Mouse (Mus musculus) stomach, postnatal 0 days (tissue): ENCODE data around the gene Smc5. TPM values are rescaled to one million over a fixed set of nuclear protein-coding genes. Genes with fewer than 3 reads are reported as not detected.

Source experiments
- ATAC-seq: fragments of 200-750 bp; cut with Nextera tagmentation; 2 replicates; pipeline ENCODE4 v1.8.0; 2017; ENCODE audit not compliant: low FRiP score, low TSS enrichment
- DNase-seq: peaks from one replicate; pipeline ENCODE4 v3.0.0-alpha.2; 2016; ENCODE audit warnings: low spot score
- H3K27ac ChIP-seq: fragments of 300-500 bp; sonication (generic); replicated peaks from 2 replicates; pipeline ENCODE4 v1.5.1; 2014; ENCODE audit warnings: mild to moderate bottlenecking, control low read depth
- H3K27me3 ChIP-seq: fragments of 300-500 bp; sonication (generic); 2 replicates; pipeline ENCODE4 v1.6.1; 2014; ENCODE audit warnings: low read length; ENCODE audit not compliant: control insufficient read depth, insufficient read depth
- H3K36me3 ChIP-seq: fragments of 300-500 bp; sonication (generic); 2 replicates; pipeline ENCODE4 v1.6.1; 2014; ENCODE audit warnings: low read length, mixed read lengths; ENCODE audit not compliant: control insufficient read depth, insufficient read depth
- H3K4me1 ChIP-seq: fragments of 300-500 bp; sonication (generic); replicated peaks from 2 replicates; pipeline ENCODE4 v1.6.1; 2014; ENCODE audit warnings: antibody characterized with exemption; ENCODE audit not compliant: control insufficient read depth, insufficient read depth
- H3K4me2 ChIP-seq: fragments of 300-500 bp; sonication (generic); replicated peaks from 2 replicates; pipeline ENCODE4 v1.6.1; 2014; ENCODE audit warnings: low read depth, mild to moderate bottlenecking, control low read depth, moderate library complexity
- H3K4me3 ChIP-seq: fragments of 300-500 bp; sonication (generic); 2 replicates; pipeline ENCODE4 v1.5.1; 2014; ENCODE audit warnings: low read depth, low read length, control low read depth
- H3K9ac ChIP-seq: fragments of 300-500 bp; sonication (generic); 2 replicates; pipeline ENCODE4 v1.6.1; 2014; ENCODE audit warnings: mild to moderate bottlenecking, low read length, control low read depth, mixed read lengths
- H3K9me3 ChIP-seq: fragments of 300-500 bp; sonication (generic); 2 replicates; pipeline ENCODE4 v1.6.1; 2016; ENCODE audit warnings: low read length; ENCODE audit not compliant: control insufficient read depth
- CTCF ChIP-seq: IDR thresholded peaks from 2 replicates; pipeline ENCODE4 v1.5.1; 2016; ENCODE audit warnings: antibody characterized with exemption, low read depth, mild to moderate bottlenecking, moderate library complexity
- EP300 ChIP-seq: optimal IDR thresholded peaks from 2 replicates; pipeline ENCODE3; 2016; ENCODE audit warnings: antibody characterized with exemption
- WGBS: fragments of 180-500 bp; shearing (Covaris S2); extraction: QIAGEN DNeasy Blood & Tissue Kit; methylation state at CpG from one replicate; pipeline ENCODE4 v1.1.7; 2014; 5-methylcytosine and 5-hydroxymethylcytosine counted together
- polyA plus RNA-seq: library from polyadenylated mRNA; unstranded; fragments of >200 nt; fragmentation: Nextera tagmentation; extraction: Ambion mirVana; gene quantifications from 2 replicates; pipeline ENCODE4 v1.2.1, GENCODE M21; 2015

Smc5 gene
- polyA plus RNA-seq: 7.7 and 8.3 TPM in 2 replicates

GRCm38 (mm10) chr19:23273355-23274053 is at the start of gene Smc5:
Gene Smc5 (minus strand): TSS chr19:23273897.
- H3K9ac ChIP-seq: peak within 1 kb of the TSS; percentile 92
- ATAC-seq: peak; percentile 98
- WGBS: 0% methylated on average over 57 of the region's 69 CpGs

DNA sequence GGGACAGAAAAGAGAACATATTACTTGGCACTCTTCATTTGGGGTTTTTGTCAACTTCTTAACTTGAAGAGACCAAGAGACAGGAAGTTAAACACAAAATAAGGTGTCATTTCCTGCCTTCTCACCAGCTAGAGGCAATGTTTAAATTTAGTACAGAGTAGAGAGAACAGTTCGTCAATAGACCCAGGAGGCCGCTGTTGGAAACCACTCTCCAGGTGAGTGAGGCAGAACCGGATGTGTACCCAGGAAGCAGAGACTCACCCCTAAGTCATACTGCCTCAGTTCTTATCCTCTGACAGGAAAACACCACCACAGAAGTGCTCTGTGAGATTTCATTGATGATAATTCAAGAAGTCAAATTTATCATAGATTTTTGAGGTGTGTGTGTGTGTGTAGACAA is 49.4 kb upstream of the Smc5 start:
- H3K36me3 ChIP-seq: no peaks in the 10 kb centered on the region
- no peak overlapping the region for H3K4me3 ChIP-seq
- no peaks in the 10 kb centered on the region; the same call in 1 of the 2 replicates for H3K4me1 ChIP-seq
- H3K4me2 ChIP-seq: no peak overlapping the region
- DNase-seq: no peak
- no peak for ATAC-seq
- no peaks in the 10 kb centered on the region for H3K9me3 ChIP-seq
- 75% methylated on average over 3 of the region's 3 CpGs for WGBS
- H3K27me3 ChIP-seq: no peaks in the 10 kb centered on the region
- no peak overlapping the region for H3K9ac ChIP-seq
- no peak for TF ChIP-seq CTCF
- TF ChIP-seq EP300: no peak
- no peak overlapping the region for H3K27ac ChIP-seq

More at GRCm38 (mm10) chr19:23273355-23274053, at the start of gene Smc5:
- Histone ChIP-seq H3K4me2 (peak within 1 kb of the TSS; percentile 72), H3K4me1 (peaks cover 5% of the 10 kb centered on the region), H3K27ac (peak within 1 kb of the TSS; percentile 69), H3K27me3 (no peaks in the 10 kb centered on the region), H3K4me3 (peak within 1 kb of the TSS; percentile 87), H3K36me3 (0 out of 2 replicates have a peak, but pooled peaks cover 2% of the 10 kb centered on the region), H3K9me3 (no peaks in the 10 kb centered on the region)
- peak; percentile 92 for DNase-seq
- TF ChIP-seq EP300: no peak
- TF ChIP-seq CTCF: no peak

- Histone ChIP-seq H3K4me2 (no peak overlapping the region), H3K27ac (no peak overlapping the region), H3K9ac (no peak overlapping the region), H3K36me3 (no peaks in the 10 kb centered on the region), H3K4me3 (no peak overlapping the region), H3K27me3 (no peaks in the 10 kb centered on the region), H3K4me1 (no peaks in the 10 kb centered on the region), H3K9me3 (no peaks in the 10 kb centered on the region)
- TF ChIP-seq EP300: no peak
- no peak for TF ChIP-seq CTCF
- 85% methylated on average over 5 of the region's 5 CpGs for WGBS
- ATAC-seq (no peak), DNase-seq (no peak)
These were observed 44.3 kb upstream of the Smc5 start for GRCm38 (mm10) chr19:23317989-23318358.

DNA sequence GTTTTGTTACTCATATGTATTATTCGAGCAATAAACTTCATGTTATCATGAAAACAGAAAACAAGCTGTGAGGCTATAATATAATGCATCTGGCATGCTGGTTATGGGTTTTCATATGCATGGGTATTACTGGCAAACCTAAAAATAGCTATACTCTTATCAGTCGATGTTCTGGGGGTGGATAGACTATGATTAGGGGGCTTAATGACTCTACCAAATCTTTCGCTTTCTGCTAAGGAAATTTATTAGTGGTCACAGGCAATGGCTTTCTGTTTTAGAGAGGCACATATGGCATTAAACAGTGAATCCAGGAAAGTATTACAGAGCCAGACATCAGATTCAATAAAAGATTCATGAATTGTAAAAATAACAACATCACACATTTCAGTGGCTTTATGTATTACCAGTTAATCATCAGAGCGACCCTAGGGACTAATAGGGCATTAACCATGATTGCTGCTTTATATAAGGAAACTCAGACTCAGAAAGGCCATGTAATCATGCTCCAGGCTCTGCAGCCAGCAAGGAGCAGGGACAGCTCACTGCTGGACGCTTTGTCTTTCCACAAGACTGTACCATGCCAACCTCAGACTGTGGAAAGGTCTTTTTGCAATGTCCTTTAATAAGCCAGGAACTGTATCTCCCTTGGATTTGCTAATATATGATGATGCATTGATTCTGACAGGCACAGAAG is 43.7 kb upstream of the Smc5 start:
- H3K4me1 ChIP-seq: no peaks in the 10 kb centered on the region
- H3K36me3 ChIP-seq: no peaks in the 10 kb centered on the region
- H3K27ac ChIP-seq: no peak overlapping the region
- H3K27me3 ChIP-seq: no peaks in the 10 kb centered on the region
- H3K4me3 ChIP-seq: no peak overlapping the region
- 74% methylated on average over 5 of the region's 5 CpGs for WGBS
- ATAC-seq: no peak
- TF ChIP-seq EP300 (no peak), CTCF (no peak)
- H3K4me2 ChIP-seq: no peak overlapping the region
- H3K9me3 ChIP-seq: no peaks in the 10 kb centered on the region
- H3K9ac ChIP-seq: no peak overlapping the region
- no peak for DNase-seq

GRCm38 (mm10) chr19:23316851-23317250 is 43.2 kb upstream of the Smc5 start:
- DNase-seq: no peak
- Histone ChIP-seq H3K27ac (no peak overlapping the region), H3K4me2 (no peak overlapping the region), H3K4me3 (no peak overlapping the region), H3K9ac (no peak overlapping the region), H3K27me3 (no peaks in the 10 kb centered on the region), H3K9me3 (no peaks in the 10 kb centered on the region), H3K36me3 (no peaks in the 10 kb centered on the region), H3K4me1 (no peaks in the 10 kb centered on the region)
- ATAC-seq: no peak
- TF ChIP-seq EP300: no peak
- TF ChIP-seq CTCF: no peak
- 90% methylated on average over 5 of the region's 5 CpGs for WGBS

- Histone ChIP-seq H3K4me3 (no peak overlapping the region), H3K36me3 (no peaks in the 10 kb centered on the region), H3K9ac (no peak overlapping the region), H3K4me1 (no peaks in the 10 kb centered on the region), H3K27me3 (no peaks in the 10 kb centered on the region), H3K27ac (no peak overlapping the region), H3K9me3 (no peaks in the 10 kb centered on the region), H3K4me2 (no peak overlapping the region)
- no peak for TF ChIP-seq EP300
- peak; percentile 54 for TF ChIP-seq CTCF
- DNase-seq (no peak), ATAC-seq (no peak)
- WGBS: 82% methylated on average over 2 of the region's 2 CpGs
These were observed 36.3 kb upstream of the Smc5 start for GRCm38 (mm10) chr19:23309979-23310378.
